Mouse (Mus musculus) thymus, adult 2 months (tissue): ENCODE data around the gene Cdt1. TPM values are rescaled to one million over a fixed set of nuclear protein-coding genes. Genes with fewer than 3 reads are reported as not detected.

Experiments
- DNase-seq: peaks from one replicate; pipeline ENCODE4 v3.0.0; 2021
- H3K27ac ChIP-seq: fragments of 200-500 bp; 2 replicates; pipeline ENCODE4 v1.5.1; 2012; ENCODE audit warnings: low read length, control low read depth; ENCODE audit not compliant: control insufficient read depth, insufficient read depth
- H3K27me3 ChIP-seq: fragments of 200-500 bp; 2 replicates; pipeline ENCODE4 v1.6.1; 2012; ENCODE audit warnings: mild to moderate bottlenecking, low read length, moderate library complexity, mixed read lengths; ENCODE audit not compliant: control insufficient read depth, insufficient read depth
- H3K36me3 ChIP-seq: fragments of 200-500 bp; 2 replicates; pipeline ENCODE4 v1.6.1; 2012; ENCODE audit warnings: mild to moderate bottlenecking, low read length, moderate library complexity; ENCODE audit not compliant: control insufficient read depth, insufficient read depth
- H3K4me1 ChIP-seq: fragments of 200-500 bp; replicated peaks from 2 replicates; pipeline ENCODE4 v1.6.1; 2012; ENCODE audit warnings: low read length; ENCODE audit not compliant: control insufficient read depth, insufficient read depth
- H3K4me3 ChIP-seq: fragments of 200-500 bp; 2 replicates; pipeline ENCODE4 v1.5.1; 2012; ENCODE audit warnings: mild to moderate bottlenecking, low read length, control low read depth, moderate library complexity; ENCODE audit not compliant: control insufficient read depth, insufficient read depth
- CTCF ChIP-seq: fragments of 200-500 bp; IDR thresholded peaks from 2 replicates; pipeline ENCODE4 v1.5.1; 2012; ENCODE audit warnings: mild to moderate bottlenecking, control low read depth, low read length, moderate library complexity, borderline replicate concordance; ENCODE audit not compliant: control insufficient read depth, poor library complexity, insufficient read depth; ENCODE audit errors: extremely low read depth
- POLR2A ChIP-seq: fragments of 200-500 bp; IDR thresholded peaks from 2 replicates; pipeline ENCODE4 v1.6.1; 2012; ENCODE audit warnings: mild to moderate bottlenecking, low read length, control low read depth, moderate library complexity; ENCODE audit not compliant: control insufficient read depth, poor library complexity, insufficient read depth; ENCODE audit errors: extremely low read depth
- WGBS: fragments of 180-500 bp; shearing (Covaris S2); methylation state at CpG from one replicate; pipeline ENCODE4 v1.1.7; 2018; 5-methylcytosine and 5-hydroxymethylcytosine counted together
- polyA plus RNA-seq: library from polyadenylated mRNA; depleted of rRNA; stranded (reverse); fragments of >200 nt; gene quantifications from 2 replicates; pipeline ENCODE4 v1.2.3, GENCODE M21; 2012; rRNA removed

Cdt1 gene
- polyA plus RNA-seq, 1 experiment, result 136 TPM

GRCm38 (mm10) chr8:122620446-122620845 is 52.6 kb downstream of the Cdt1 start:
- H3K36me3 ChIP-seq, result no peaks in the 10 kb centered on the region
- 81% methylated on average over 5 of the region's 5 CpGs for WGBS
- no peak overlapping the region for H3K4me3 ChIP-seq
- H3K27ac ChIP-seq, result no peak overlapping the region
- H3K4me1 ChIP-seq, result 0 out of 2 replicates have a peak, but pooled peaks cover 2% of the 10 kb centered on the region
- H3K27me3 ChIP-seq, result no peaks in the 10 kb centered on the region; the same call in 1 of the 2 replicates
- DNase-seq, result no peak
- TF ChIP-seq CTCF, result no peak
- TF ChIP-seq POLR2A, result no peak

- TF ChIP-seq POLR2A, result no peak
- no peak for TF ChIP-seq CTCF
- peaks cover 11% of the 10 kb centered on the region for H3K4me1 ChIP-seq
- H3K27me3 ChIP-seq, result no peaks in the 10 kb centered on the region; the same call in 1 of the 2 replicates
- no peak within 1 kb of the TSS for H3K27ac ChIP-seq
- H3K36me3 ChIP-seq, result no peaks in the 10 kb centered on the region
- DNase-seq, result no peak
- 80% methylated on average over 6 of the region's 6 CpGs for WGBS
- no peak within 1 kb of the TSS for H3K4me3 ChIP-seq
Observed at GRCm38 (mm10) chr8:122622727-122623126, 54.9 kb downstream of the Cdt1 start, which contains the start of gene Pabpn1l. Gene Pabpn1l, minus strand, starts transcription at chr8:122622739.

Other genes starting within 250 kb of the Cdt1 start
- gene Trhr2, start 207.3 kb upstream of the Cdt1 start, polyA plus RNA-seq, result 0.35 and 0.51 TPM in 2 replicates
- 66.3 and 69.8 TPM in 2 replicates for gene Zc3h18, start 191.4 kb upstream of the Cdt1 start, polyA plus RNA-seq
- gene Il17c, start 146.0 kb upstream of the Cdt1 start, polyA plus RNA-seq, result 0.47 and 1.4 TPM in 2 replicates
- 671 and 705 TPM in 2 replicates for gene Cyba, start 135.1 kb upstream of the Cdt1 start, polyA plus RNA-seq
- 25.0 and 26.2 TPM in 2 replicates for gene Mvd, start 124.6 kb upstream of the Cdt1 start, polyA plus RNA-seq
- 47.1 and 51.1 TPM in 2 replicates for gene Snai3, start 107.3 kb upstream of the Cdt1 start, polyA plus RNA-seq
- 273 and 296 TPM in 2 replicates for gene Rnf166, start 92.0 kb upstream of the Cdt1 start, polyA plus RNA-seq
- 118 and 136 TPM in 2 replicates for gene Ctu2, start 91.9 kb upstream of the Cdt1 start, polyA plus RNA-seq
- 93.6 and 106 TPM in 2 replicates for gene Piezo1, start 16.7 kb upstream of the Cdt1 start, polyA plus RNA-seq
- gene Aprt, start 8.9 kb downstream of the Cdt1 start, polyA plus RNA-seq, result 119 and 136 TPM in 2 replicates
- 15.6 and 19.2 TPM in 2 replicates for gene Galns, start 43.4 kb downstream of the Cdt1 start, polyA plus RNA-seq
- 104 and 133 TPM in 2 replicates for gene Trappc2l, start 43.6 kb downstream of the Cdt1 start, polyA plus RNA-seq
- 0.20 and 0.42 TPM in 2 replicates for gene Pabpn1l, start 54.7 kb downstream of the Cdt1 start, polyA plus RNA-seq
- 62.3 and 76.8 TPM in 2 replicates for gene Cbfa2t3, start 131.1 kb downstream of the Cdt1 start, polyA plus RNA-seq
- gene Acsf3, start 207.5 kb downstream of the Cdt1 start, polyA plus RNA-seq, result 17.5 and 19.6 TPM in 2 replicates